Mouse (Mus musculus) embryonic facial prominence, embryonic 11.5 days (tissue): ENCODE measurements at regions not wholly inside any gene's neighbourhood (a gene's known extent, or its start where the extent isn't known, plus 50 kb on each side); places are given as distances from the start of the nearest gene placed in this dataset.
A peak's percentile ranks its signal among the peaks of the same experiment; 100 is the strongest.

Source experiments
- ATAC-seq: fragments of 200-750 bp; cut with Nextera tagmentation; replicated peaks from 2 replicates; pipeline ENCODE4 v1.8.0; 2017; ENCODE audit warnings: low read depth; ENCODE audit not compliant: insufficient number of reproducible peaks, low FRiP score, low TSS enrichment
- DNase-seq: peaks from one replicate; pipeline ENCODE4 v3.0.0-alpha.2; 2015; ENCODE audit warnings: low spot score
- H3K27ac ChIP-seq: fragments of 300-500 bp; sonication (generic); replicated peaks from 2 replicates; pipeline ENCODE4 v1.5.1; 2014; ENCODE audit warnings: mild to moderate bottlenecking, low read depth, low read length, control low read depth
- H3K27me3 ChIP-seq: fragments of 300-500 bp; sonication (generic); 2 replicates; pipeline ENCODE4 v1.6.1; 2014; ENCODE audit warnings: mild to moderate bottlenecking, low read length, moderate library complexity, mixed read lengths; ENCODE audit not compliant: control insufficient read depth, insufficient read depth
- H3K36me3 ChIP-seq: fragments of 300-500 bp; sonication (generic); replicated peaks from 2 replicates; pipeline ENCODE4 v1.6.1; 2014; ENCODE audit warnings: low read depth, mild to moderate bottlenecking, low read length, moderate library complexity, mixed read lengths; ENCODE audit not compliant: control insufficient read depth, insufficient read depth
- H3K4me1 ChIP-seq: fragments of 300-500 bp; sonication (generic); 2 replicates; pipeline ENCODE4 v1.6.1; 2014; ENCODE audit warnings: low read length, mixed read lengths; ENCODE audit not compliant: control insufficient read depth, insufficient read depth
- H3K4me2 ChIP-seq: fragments of 300-500 bp; sonication (generic); 2 replicates; pipeline ENCODE4 v1.6.1; 2014; ENCODE audit warnings: low read depth, mild to moderate bottlenecking, control low read depth, low read length, moderate library complexity
- H3K4me3 ChIP-seq: fragments of 300-500 bp; sonication (generic); 2 replicates; pipeline ENCODE4 v1.5.1; 2014; ENCODE audit warnings: low read depth, low read length, control low read depth
- H3K9ac ChIP-seq: fragments of 300-500 bp; sonication (generic); replicated peaks from 2 replicates; pipeline ENCODE4 v1.6.1; 2014; ENCODE audit warnings: mild to moderate bottlenecking, control low read depth, low read length
- H3K9me3 ChIP-seq: fragments of 300-500 bp; sonication (generic); replicated peaks from 2 replicates; pipeline ENCODE4 v1.6.1; 2016; ENCODE audit warnings: mild to moderate bottlenecking, low read length, inconsistent platforms, mixed read lengths; ENCODE audit not compliant: control insufficient read depth
- WGBS: fragments of 180-500 bp; shearing (Covaris S2); extraction: QIAGEN DNeasy Blood & Tissue Kit; methylation state at CpG from one replicate; pipeline ENCODE4 v1.1.7; 2014; 5-methylcytosine and 5-hydroxymethylcytosine counted together

GRCm38 (mm10) chr19:14786868-14787267 lies 189.0 kb upstream of the Tle4 start:
- DNase-seq: no peak
- no peak for ATAC-seq
- Histone ChIP-seq H3K4me1 (no peaks in the 10 kb centered on the region), H3K27me3 (no peaks in the 10 kb centered on the region), H3K9ac (no peak overlapping the region), H3K27ac (no peak overlapping the region), H3K4me2 (no peak overlapping the region), H3K36me3 (no peaks in the 10 kb centered on the region), H3K9me3 (no peaks in the 10 kb centered on the region), H3K4me3 (no peak overlapping the region)
- WGBS: 83% methylated on average over 8 of the region's 8 CpGs

GRCm38 (mm10) chr19:14785661-14786060 lies 187.8 kb upstream of the Tle4 start:
- Histone ChIP-seq H3K9me3 (no peaks in the 10 kb centered on the region), H3K27me3 (no peaks in the 10 kb centered on the region), H3K4me2 (no peak overlapping the region), H3K27ac (no peak overlapping the region), H3K4me1 (no peaks in the 10 kb centered on the region), H3K36me3 (no peaks in the 10 kb centered on the region), H3K9ac (no peak overlapping the region), H3K4me3 (no peak overlapping the region)
- 36% methylated on average over 3 of the region's 3 CpGs for WGBS
- ATAC-seq (no peak; the same call in 1 of the 2 replicates), DNase-seq (peak; percentile 28)

GRCm38 (mm10) chr19:14777709-14778108 lies 179.9 kb upstream of the Tle4 start:
- no peaks in the 10 kb centered on the region for H3K9me3 ChIP-seq
- WGBS: 25% methylated on average over 7 of the region's 7 CpGs
- H3K27me3 ChIP-seq: no peaks in the 10 kb centered on the region
- no peaks in the 10 kb centered on the region for H3K36me3 ChIP-seq
- no peaks in the 10 kb centered on the region for H3K4me1 ChIP-seq
- no peak overlapping the region for H3K4me3 ChIP-seq
- no peak for DNase-seq
- no peak overlapping the region for H3K9ac ChIP-seq
- 0 out of 2 replicates have a peak overlapping the region, but pooled peaks have one; percentile 1 for H3K4me2 ChIP-seq
- no peak overlapping the region for H3K27ac ChIP-seq
- ATAC-seq: no peak

DNA sequence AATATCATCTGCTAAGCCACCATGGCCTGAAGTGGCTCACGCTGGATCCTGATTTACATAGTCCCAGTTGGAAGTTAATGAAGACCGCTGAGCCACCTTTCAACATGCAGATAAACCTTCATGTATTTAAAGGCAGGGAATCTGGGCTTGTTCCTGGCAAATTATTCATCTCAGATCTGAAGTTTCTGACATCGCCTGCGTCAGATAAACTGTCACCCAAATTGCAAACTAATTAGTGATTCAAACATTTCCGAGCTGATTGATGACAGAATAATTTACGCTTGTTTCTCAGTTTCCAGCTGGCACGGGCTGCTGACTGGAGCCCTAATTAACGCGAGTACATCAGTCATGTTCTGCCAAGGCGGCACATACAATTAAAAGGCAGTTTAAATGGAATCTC lies 179.3 kb upstream of the Tle4 start:
- WGBS: 6% methylated on average over 10 of the region's 10 CpGs
- Histone ChIP-seq H3K9me3 (no peaks in the 10 kb centered on the region), H3K4me1 (no peaks in the 10 kb centered on the region), H3K9ac (no peak overlapping the region), H3K4me2 (no peak overlapping the region), H3K27me3 (no peaks in the 10 kb centered on the region), H3K27ac (no peak overlapping the region), H3K36me3 (no peaks in the 10 kb centered on the region), H3K4me3 (no peak overlapping the region)
- ATAC-seq: no peak
- peak; percentile 30 for DNase-seq

- no peaks in the 10 kb centered on the region for H3K27me3 ChIP-seq
- H3K9me3 ChIP-seq: no peaks in the 10 kb centered on the region
- no peak overlapping the region for H3K4me2 ChIP-seq
- H3K36me3 ChIP-seq: no peaks in the 10 kb centered on the region
- no peak overlapping the region for H3K9ac ChIP-seq
- H3K27ac ChIP-seq: no peak overlapping the region
- DNase-seq: no peak
- ATAC-seq: no peak
- H3K4me3 ChIP-seq: no peak overlapping the region
- H3K4me1 ChIP-seq: no peaks in the 10 kb centered on the region
- WGBS: 60% methylated on average over 5 of the region's 5 CpGs
Observed at GRCm38 (mm10) chr19:14776791-14777190, 178.9 kb upstream of the Tle4 start.

- H3K9ac ChIP-seq: no peak overlapping the region
- H3K27me3 ChIP-seq: no peaks in the 10 kb centered on the region
- H3K4me1 ChIP-seq: no peaks in the 10 kb centered on the region
- no peak overlapping the region for H3K4me2 ChIP-seq
- no peak for DNase-seq
- 75% methylated on average over 2 of the region's 2 CpGs for WGBS
- ATAC-seq: no peak
- H3K9me3 ChIP-seq: no peaks in the 10 kb centered on the region
- H3K27ac ChIP-seq: no peak overlapping the region
- H3K4me3 ChIP-seq: no peak overlapping the region
- no peaks in the 10 kb centered on the region for H3K36me3 ChIP-seq
Observed at GRCm38 (mm10) chr19:14772794-14773193, 174.9 kb upstream of the Tle4 start.

DNA sequence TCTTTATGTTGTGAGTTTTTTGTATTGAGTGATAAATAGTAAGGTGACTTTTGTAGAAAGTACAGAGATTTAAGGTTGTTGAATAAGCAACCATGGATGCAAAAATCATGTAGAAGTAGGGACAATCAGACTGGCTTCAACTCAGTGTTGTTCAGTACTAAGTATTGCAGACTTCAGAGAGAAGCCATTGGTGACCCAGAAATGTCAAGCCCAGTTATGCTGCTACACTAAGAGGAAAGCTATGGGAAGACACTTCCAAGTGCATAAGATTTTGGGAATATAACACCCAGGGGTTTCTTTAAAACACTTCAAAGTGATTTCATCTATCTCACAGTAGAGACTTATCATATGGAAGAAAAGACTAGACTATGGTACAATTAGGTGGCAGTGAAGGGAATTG lies 154.8 kb upstream of the Tle4 start:
- no peak for DNase-seq

DNA sequence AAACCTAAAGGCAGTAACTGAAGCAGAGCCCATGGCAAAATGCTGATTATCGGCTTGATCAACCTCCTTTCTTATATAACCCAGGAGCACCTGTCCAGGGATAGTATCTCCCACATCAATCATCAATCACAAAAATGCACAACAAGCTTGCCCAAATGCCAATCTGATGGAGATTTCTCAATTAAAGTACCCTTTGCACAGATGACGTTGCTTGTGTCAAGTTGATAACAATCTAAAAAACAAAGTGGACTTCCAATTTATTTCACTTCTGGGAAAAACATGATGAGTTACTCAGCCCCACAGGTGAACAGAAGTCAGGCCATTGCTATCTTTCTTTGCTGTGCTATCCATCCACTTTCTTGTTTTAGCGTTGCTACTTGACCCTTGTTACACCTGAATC lies 144.5 kb upstream of the Tle4 start:
- Histone ChIP-seq H3K27ac (no peak overlapping the region), H3K9me3 (no peaks in the 10 kb centered on the region), H3K4me2 (no peak overlapping the region), H3K4me3 (no peak overlapping the region), H3K9ac (no peak overlapping the region), H3K4me1 (no peaks in the 10 kb centered on the region), H3K36me3 (no peaks in the 10 kb centered on the region), H3K27me3 (no peaks in the 10 kb centered on the region)
- DNase-seq: no peak
- WGBS: 90% methylated on average over 3 of the region's 3 CpGs
- no peak for ATAC-seq

More for the DNA sequence above, 154.8 kb upstream of the Tle4 start:
- H3K36me3 ChIP-seq: no peaks in the 10 kb centered on the region
- no peak for ATAC-seq
- H3K27me3 ChIP-seq: no peaks in the 10 kb centered on the region
- H3K4me2 ChIP-seq: no peak overlapping the region
- H3K9me3 ChIP-seq: no peaks in the 10 kb centered on the region
- H3K4me3 ChIP-seq: no peak overlapping the region
- no peak overlapping the region for H3K9ac ChIP-seq
- no peaks in the 10 kb centered on the region for H3K4me1 ChIP-seq
- H3K27ac ChIP-seq: no peak overlapping the region
